Mouse (Mus musculus): ENCODE results near the gene Morc2a.

Gene Morc2a

DNA sequence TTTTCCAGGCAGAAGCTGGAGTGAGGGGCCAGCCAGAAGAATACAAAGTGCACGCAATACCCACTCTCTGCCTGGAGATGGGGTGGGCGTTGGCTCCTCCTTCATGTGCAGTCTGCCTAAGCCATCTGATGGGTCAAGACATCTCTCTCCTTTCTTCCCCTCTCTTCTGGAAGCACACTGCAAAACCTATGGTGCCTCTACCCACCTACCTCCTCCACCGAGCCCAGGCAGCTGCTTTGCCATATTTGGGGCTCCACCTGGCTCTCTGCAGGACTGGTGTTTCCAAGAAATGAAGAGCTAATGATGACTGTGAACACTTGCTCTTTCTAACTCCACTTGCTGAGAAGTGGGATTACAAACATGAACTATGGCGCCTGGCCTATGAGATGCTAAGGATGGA lies 82.5 kb downstream of the Morc2a start:
- no peak for DNase-seq (ENCODE audit: extremely low spot score, low read depth, low spot score)

DNA sequence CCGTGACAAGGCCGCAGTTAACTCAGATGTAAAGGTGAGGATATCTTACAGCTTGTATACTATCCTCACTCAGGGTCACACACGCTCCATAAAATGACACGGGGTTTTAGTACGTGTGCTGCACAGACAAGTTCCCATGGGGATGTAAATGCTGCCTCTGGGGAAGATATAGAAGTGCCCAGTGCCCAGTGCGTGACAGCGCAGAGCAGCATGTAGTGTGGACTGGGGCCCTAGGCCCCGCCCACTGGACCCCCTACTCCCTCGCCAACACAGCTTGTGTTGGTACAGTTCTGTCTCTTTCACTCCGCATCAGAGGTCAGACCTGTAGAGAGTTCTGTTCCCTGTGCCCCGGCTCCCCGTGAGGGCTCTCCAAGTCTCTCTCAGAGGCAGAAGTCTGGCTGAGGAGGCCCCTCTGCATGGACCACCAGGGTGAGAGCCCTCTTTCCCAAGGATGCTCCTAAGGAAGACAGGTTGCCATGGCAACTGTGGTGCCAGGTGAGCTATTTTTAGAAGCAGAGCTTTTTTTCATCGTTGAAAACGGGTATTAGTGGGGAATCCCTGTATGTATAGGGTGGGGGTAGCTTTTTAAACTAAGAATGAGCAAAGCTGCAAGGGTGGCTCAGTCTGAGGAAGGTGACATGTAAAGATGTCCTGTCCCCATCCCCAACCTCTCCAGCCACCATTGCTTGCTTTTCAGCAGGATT lies 85.1 kb downstream of the Morc2a start:
- no peak for DNase-seq (ENCODE audit: extremely low spot score, low read depth, low spot score)

DNA sequence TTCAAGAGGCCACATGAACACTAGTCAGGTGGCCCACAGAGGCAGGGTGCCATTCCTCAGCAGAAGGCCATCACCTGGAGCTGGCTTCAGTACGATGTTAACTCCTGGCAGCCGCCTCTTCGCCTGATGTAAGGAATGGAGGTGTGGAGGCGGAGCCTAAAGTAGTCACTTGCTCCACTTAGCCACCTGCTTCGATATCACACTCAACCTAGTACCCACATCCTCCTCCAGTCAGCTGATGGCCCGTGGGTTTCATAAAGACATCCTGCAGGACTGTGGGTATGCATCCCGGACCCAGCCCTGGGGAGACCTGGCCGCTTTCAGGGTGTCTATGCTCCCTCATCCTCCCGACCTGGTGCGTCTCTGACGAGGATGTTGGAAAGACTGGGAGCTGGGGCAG lies 86.7 kb downstream of the Morc2a start:
- DNase-seq (ENCODE audit: extremely low spot score, low read depth, low spot score), result no peak

GRCm38 (mm10) chr11:3738778-3739177 lies 89.8 kb downstream of the Morc2a start:
- no peak for DNase-seq (ENCODE audit: extremely low spot score, low read depth, low spot score)
